Mouse (Mus musculus) heart, adult 2 months (tissue): ENCODE results near the gene Ddx23. TPM values are rescaled to one million over a fixed set of nuclear protein-coding genes. Genes with fewer than 3 reads are reported as not detected.
A peak's percentile ranks its signal among the peaks of the same experiment; 100 is the strongest.

Source experiments
- DNase-seq, 2 experiments: peaks; one replicate each; pipeline ENCODE4 v3.0.0; 2021
- H3K27ac ChIP-seq: fragments of 200-600 bp; 2 replicates; pipeline ENCODE4 v1.8.1; 2022
- H3K27me3 ChIP-seq: fragments of 200-500 bp; 2 replicates; pipeline ENCODE4 v1.6.1; 2012; ENCODE audit warnings: mild to moderate bottlenecking, low read length, inconsistent platforms, mixed read lengths; ENCODE audit not compliant: control insufficient read depth, insufficient read depth
- H3K36me3 ChIP-seq: fragments of 200-500 bp; 2 replicates; pipeline ENCODE4 v1.6.1; 2012; ENCODE audit warnings: low read length, inconsistent platforms; ENCODE audit not compliant: control insufficient read depth, insufficient read depth
- H3K4me1 ChIP-seq: fragments of 200-500 bp; 2 replicates; pipeline ENCODE4 v1.6.1; 2011; ENCODE audit warnings: low read length; ENCODE audit not compliant: control insufficient read depth, insufficient read depth
- H3K4me3 ChIP-seq: fragments of 200-600 bp; 2 replicates; pipeline ENCODE4 v1.8.1; 2022
- H3K79me2 ChIP-seq: fragments of 200-500 bp; replicated peaks from 2 replicates; pipeline ENCODE4 v1.6.1; 2012; ENCODE audit warnings: mild to moderate bottlenecking, inconsistent platforms, low read length, moderate library complexity, mixed read lengths; ENCODE audit not compliant: control insufficient read depth, insufficient read depth
- H3K9ac ChIP-seq: fragments of 200-500 bp; 2 replicates; pipeline ENCODE4 v1.6.1; 2012; ENCODE audit warnings: low read depth, mild to moderate bottlenecking, control low read depth, inconsistent platforms, low read length, mixed read lengths
- CTCF ChIP-seq: fragments of 200-600 bp; IDR thresholded peaks from 2 replicates; pipeline ENCODE4 v1.8.1; 2022; ENCODE audit warnings: antibody characterized with exemption, mild to moderate bottlenecking, moderate library complexity
- EP300 ChIP-seq: fragments of 200-500 bp; IDR thresholded peaks from 2 replicates; pipeline ENCODE4 v1.6.1; 2011; ENCODE audit warnings: low read depth, low read length, control low read depth; ENCODE audit not compliant: insufficient read depth
- POLR2A ChIP-seq: fragments of 200-500 bp; IDR thresholded peaks from 2 replicates; pipeline ENCODE4 v1.6.1; 2011; ENCODE audit warnings: mild to moderate bottlenecking, low read depth, low read length, control low read depth; ENCODE audit not compliant: insufficient read depth
- WGBS: fragments of 180-500 bp; shearing (Covaris S2); methylation state at CpG from one replicate; pipeline ENCODE4 v1.1.7; 2018; 5-methylcytosine and 5-hydroxymethylcytosine counted together
- intact Hi-C: fragments of 180-260 bp; cut with DNase I; formaldehyde crosslinking; loops from one replicate; pipeline ENCODE4 v1.15.1; 2025
- polyA plus RNA-seq: library from polyadenylated mRNA; depleted of rRNA; stranded (reverse); fragments of >200 nt; gene quantifications from 2 replicates; pipeline ENCODE4 v1.2.3, GENCODE M21; 2012
- total RNA-seq, 2 experiments: library from RNA; stranded (reverse); gene quantifications; 2 replicates each; pipeline ENCODE4 v1.2.3; 2021

Ddx23 gene
- total and polyA plus RNA-seq, 3 experiments: 18.9 to 55.4 (median 47.9) TPM

DNA sequence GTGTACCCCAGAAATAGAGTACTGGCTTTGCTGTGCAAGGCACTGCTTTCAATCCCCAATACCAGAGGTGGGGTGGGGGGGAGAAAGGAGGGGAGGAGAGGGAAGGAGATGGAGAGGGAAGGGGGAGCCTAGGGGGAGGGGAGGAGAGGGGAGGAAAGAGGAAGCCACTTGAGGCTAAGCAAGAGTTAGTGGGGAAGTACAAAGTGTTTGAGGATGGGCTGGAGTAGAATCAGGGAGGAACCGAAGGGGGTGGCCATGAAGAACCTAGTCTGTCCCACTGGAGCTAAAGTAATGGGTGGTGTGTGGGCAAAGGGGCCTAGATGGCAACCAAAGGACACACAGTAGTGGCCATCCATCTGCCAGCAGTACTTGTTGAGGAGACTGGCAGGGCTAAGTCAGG lies 21.1 kb upstream of the Ddx23 start:
- intact Hi-C loops: no loop called here
- WGBS: 96% methylated on average over 1 of the region's 1 CpGs
- no peaks in the 10 kb centered on the region for H3K4me1 ChIP-seq
- no peaks in the 10 kb centered on the region for H3K27me3 ChIP-seq
- no peak overlapping the region for H3K27ac ChIP-seq
- TF ChIP-seq EP300: no peak
- no peak for TF ChIP-seq CTCF
- TF ChIP-seq POLR2A: no peak
- no peak for DNase-seq
- H3K4me3 ChIP-seq: no peak overlapping the region
- H3K9ac ChIP-seq: no peak overlapping the region
- no peaks in the 10 kb centered on the region for H3K36me3 ChIP-seq
- no peaks in the 10 kb centered on the region for H3K79me2 ChIP-seq

DNA sequence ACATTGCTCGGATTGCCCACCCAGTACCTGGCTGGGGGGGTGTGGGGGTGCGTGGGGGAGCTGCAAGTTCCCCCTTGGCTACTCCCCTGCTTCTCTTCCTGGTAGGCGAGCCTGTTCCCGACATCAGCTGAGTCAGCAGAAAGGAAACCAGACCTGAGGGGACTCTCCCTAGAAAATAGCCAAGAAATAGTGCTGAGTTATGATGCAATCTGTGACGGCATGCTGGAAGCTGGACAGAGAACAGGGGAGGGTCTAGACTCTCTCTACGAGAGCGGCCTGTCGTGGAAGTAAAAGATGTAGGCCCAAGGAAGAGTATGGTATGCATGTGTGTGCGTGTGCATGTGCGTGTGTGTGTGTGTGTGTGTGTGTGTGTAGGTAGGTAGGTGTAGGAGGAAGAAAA lies 20.5 kb upstream of the Ddx23 start:
- no peak for DNase-seq
- Histone ChIP-seq H3K4me1 (no peaks in the 10 kb centered on the region), H3K27me3 (no peaks in the 10 kb centered on the region), H3K9ac (no peak overlapping the region), H3K79me2 (no peaks in the 10 kb centered on the region), H3K36me3 (no peaks in the 10 kb centered on the region), H3K4me3 (no peak overlapping the region), H3K27ac (no peak overlapping the region)
- intact Hi-C loops: no loop called here
- no peak for TF ChIP-seq POLR2A
- no peak for TF ChIP-seq EP300
- TF ChIP-seq CTCF: no peak
- 43% methylated on average over 10 of the region's 10 CpGs for whole genome bisulfite sequencing

DNA sequence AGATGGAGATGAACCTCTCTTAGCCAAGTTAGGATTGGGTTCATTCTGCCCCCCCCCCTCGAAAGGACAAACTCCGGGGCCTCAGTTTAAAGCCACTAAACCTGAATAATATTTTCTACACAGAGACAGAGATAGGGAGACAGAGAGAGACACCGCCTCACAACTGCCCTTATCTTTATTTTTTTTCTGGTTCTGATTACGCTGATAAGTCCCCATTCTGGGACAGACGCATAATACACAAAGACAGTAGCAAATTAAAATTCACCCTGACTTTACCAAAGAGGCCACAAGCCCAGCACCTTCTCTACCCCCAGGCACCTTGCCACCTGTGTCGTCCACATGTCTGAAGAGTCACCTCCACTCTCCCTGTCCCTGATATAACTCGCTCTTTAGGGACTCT lies 18.9 kb upstream of the Ddx23 start:
- DNase-seq: no peak
- H3K27ac ChIP-seq: no peak overlapping the region
- TF ChIP-seq POLR2A: no peak
- TF ChIP-seq CTCF: no peak
- no peak for TF ChIP-seq EP300
- H3K9ac ChIP-seq: no peak overlapping the region
- WGBS: 83% methylated on average over 7 of the region's 7 CpGs
- no peaks in the 10 kb centered on the region for H3K27me3 ChIP-seq
- H3K4me1 ChIP-seq: no peaks in the 10 kb centered on the region
- H3K36me3 ChIP-seq: no peaks in the 10 kb centered on the region
- no peak overlapping the region for H3K4me3 ChIP-seq
- intact Hi-C loops: no loop called here
- H3K79me2 ChIP-seq: no peaks in the 10 kb centered on the region

DNA sequence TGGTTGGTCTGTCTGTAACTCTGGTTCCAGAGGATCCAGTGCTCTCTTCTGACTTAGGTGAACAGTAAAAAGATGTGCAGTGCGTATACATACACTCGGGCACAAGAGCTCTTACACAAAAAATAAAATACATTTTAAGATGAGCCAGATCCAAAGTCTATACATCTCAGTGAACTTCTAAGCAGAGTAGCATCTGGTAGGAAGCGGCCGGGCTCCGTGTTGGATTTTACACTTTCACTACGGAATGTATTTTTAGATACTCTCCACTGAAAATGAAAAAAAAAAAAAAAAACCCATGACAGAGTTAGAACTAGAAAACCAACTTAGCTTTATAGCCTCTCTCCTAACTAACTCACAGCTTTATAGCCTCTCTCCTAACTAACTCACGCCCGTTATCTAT lies 18.0 kb upstream of the Ddx23 start:
- no peak for DNase-seq
- WGBS: 77% methylated on average over 8 of the region's 8 CpGs
- intact Hi-C loops: no loop called here
- Histone ChIP-seq H3K9ac (no peak overlapping the region), H3K27me3 (no peaks in the 10 kb centered on the region), H3K27ac (no peak overlapping the region), H3K79me2 (no peaks in the 10 kb centered on the region), H3K4me1 (no peaks in the 10 kb centered on the region; the same call in 1 of the 2 replicates), H3K4me3 (no peak overlapping the region), H3K36me3 (no peaks in the 10 kb centered on the region)
- TF ChIP-seq POLR2A (no peak), EP300 (no peak), CTCF (no peak)

DNA sequence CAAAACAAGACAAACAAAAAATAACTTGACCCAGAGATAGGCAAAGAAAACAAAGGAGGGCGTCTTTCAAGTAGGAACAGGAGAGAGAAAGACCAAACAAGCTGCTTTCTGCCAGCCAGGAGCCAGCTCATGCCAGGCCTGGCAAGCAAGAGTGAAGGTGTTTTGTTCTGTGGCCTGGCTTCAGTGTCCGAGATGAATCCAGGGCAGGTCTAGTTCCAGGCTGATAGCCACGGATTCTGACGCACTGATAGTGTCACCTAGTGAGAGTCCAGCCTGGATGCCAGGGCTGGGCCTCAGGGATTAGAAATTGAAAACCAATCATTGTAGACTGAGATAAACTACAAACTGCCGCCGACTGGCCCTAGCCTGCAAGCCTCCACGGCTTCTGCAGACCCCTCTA lies 15.3 kb upstream of the Ddx23 start:
- Histone ChIP-seq H3K27me3 (no peaks in the 10 kb centered on the region), H3K79me2 (no peaks in the 10 kb centered on the region), H3K4me3 (no peak overlapping the region), H3K27ac (peak overlapping the region; percentile 47), H3K4me1 (peaks cover under 1% of the 10 kb centered on the region), H3K9ac (no peak overlapping the region), H3K36me3 (no peaks in the 10 kb centered on the region)
- no peak for TF ChIP-seq EP300
- TF ChIP-seq POLR2A: no peak
- no peak for TF ChIP-seq CTCF
- 62% methylated on average over 7 of the region's 7 CpGs for WGBS
- no peak for DNase-seq
- intact Hi-C loops: no loop called here

DNA sequence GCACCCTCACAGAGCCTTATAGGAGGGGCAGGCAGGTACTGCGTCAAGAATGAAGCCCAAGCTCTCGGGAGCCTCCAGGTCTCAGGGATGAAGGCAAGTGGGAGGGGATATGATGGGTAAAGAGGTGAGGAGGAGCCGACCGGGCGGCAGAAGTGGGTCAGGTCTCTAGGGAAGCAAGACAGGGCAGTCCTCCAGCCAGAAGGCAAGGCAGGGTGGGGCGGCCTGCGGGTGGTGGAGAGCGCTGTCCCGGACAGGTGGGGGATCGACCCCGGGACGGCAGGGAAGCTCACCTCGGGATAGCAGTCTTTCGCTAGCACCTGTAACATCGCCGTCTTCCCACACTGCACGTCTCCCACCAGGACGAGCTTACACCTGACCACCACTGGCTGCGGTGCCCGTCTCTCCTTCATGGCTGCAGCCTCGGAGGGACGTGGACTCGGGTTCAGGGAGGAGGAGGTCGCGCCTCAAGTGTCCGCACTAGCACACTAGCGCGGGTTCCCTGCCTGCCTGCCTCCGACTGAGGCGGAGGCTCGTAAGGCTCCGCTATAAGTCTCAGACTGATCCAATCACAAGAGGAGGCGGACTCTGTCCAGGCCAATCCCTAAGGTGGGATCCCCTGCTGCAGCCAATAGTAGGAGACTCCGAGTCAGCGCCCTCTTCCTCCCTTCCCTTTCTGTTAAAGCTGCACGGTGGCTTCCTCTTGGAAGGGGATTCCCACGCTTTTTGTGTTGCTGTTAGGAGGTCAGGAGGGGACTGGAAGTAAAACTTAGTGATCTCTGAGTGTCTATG lies 14.4 kb upstream of the Ddx23 start, which contains the start of gene Rnd1:
Gene Rnd1 (minus strand): TSS at position 522 of the 789 bp plus-strand sequence.
- intact Hi-C loops: no loop called here
- peak; percentile 87 to 89 for DNase-seq
- Histone ChIP-seq H3K27me3 (no peaks in the 10 kb centered on the region), H3K27ac (peak within 1 kb of the TSS; percentile 60), H3K4me1 (peaks cover 7% of the 10 kb centered on the region), H3K36me3 (no peaks in the 10 kb centered on the region), H3K9ac (peak within 1 kb of the TSS; percentile 71), H3K79me2 (no peaks in the 10 kb centered on the region), H3K4me3 (peak within 1 kb of the TSS; percentile 76)
- 2% methylated on average over 37 of the region's 37 CpGs for WGBS
- TF ChIP-seq EP300 (peak; percentile 75; the same call in 1 of the 2 replicates), CTCF (peak; percentile 12), POLR2A (peak; percentile 100)
